Mouse (Mus musculus) heart, adult 2 months (tissue): ENCODE measurements around the gene Pbld2.

Source experiments
- CTCF ChIP-seq: fragments of 200-600 bp; IDR thresholded peaks from 2 replicates; pipeline ENCODE4 v1.8.1; 2022; ENCODE audit warnings: antibody characterized with exemption, mild to moderate bottlenecking, moderate library complexity
- POLR2A ChIP-seq: fragments of 200-500 bp; IDR thresholded peaks from 2 replicates; pipeline ENCODE4 v1.6.1; 2011; ENCODE audit warnings: mild to moderate bottlenecking, low read depth, low read length, control low read depth; ENCODE audit not compliant: insufficient read depth

GRCm38 (mm10) chr10:63014168-63014567, 9.9 kb upstream of the Pbld2 start:
- TF ChIP-seq CTCF (no peak), POLR2A (no peak)
